Comparison of ENCODE assay signal across 22 mouse cellular contexts in the genomic region with DNA sequence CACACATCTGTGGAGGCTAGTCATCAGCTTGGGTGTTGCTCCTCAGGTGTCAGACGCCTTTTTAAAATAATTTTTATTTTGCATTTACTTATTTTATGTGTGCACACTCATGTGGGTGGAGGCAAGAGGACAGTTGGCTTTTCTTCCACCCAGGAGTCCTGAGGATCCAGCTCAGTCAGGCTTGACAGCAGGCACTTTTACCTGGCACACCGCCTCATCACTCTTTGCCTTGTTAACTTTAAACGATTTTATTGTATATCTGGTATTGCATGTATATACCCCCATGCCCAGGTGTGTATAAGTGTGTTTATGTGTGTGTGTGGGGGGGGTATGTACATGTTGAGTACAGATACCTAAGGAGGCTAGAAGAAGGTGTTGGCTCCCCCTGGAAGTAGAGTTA. TPM values are rescaled to one million over a fixed set of nuclear protein-coding genes. Genes with fewer than 3 reads are reported as not detected.
DNase-seq lines count a peak whose midpoint lies in the region; ATAC-seq and TF ChIP-seq lines count a peak whose summit lies in the region.
"Had no signal": no experiment of that assay in that cellular context is flagged by ENCODE, and none has a peak within 500 bp of the region (broad histone marks: within the 10 kb centered on the region; RNA-seq: fewer than 3 reads in every experiment).

No protein-coding gene starts in this region.

- H3K27me3 ChIP-seq in cerebellum, adult 2 months (ENCODE audit: control insufficient read depth, insufficient read depth, low read length), result no peaks in the 10 kb centered on the region
- H3K27me3 ChIP-seq: embryonic facial prominence, embryonic 13.5 days; embryonic facial prominence, embryonic 15.5 days; forebrain, embryonic 12.5 days had no signal

- H3K4me3 ChIP-seq in cerebellum, adult 2 months (replicated peaks; ENCODE audit: insufficient read depth, low read depth, low read length), result no peak overlapping the region
- H3K4me3 ChIP-seq: embryonic facial prominence, embryonic 13.5 days; embryonic facial prominence, embryonic 15.5 days; erythroblast, embryonic 14.5 days; forebrain, embryonic 10.5 days; forebrain, embryonic 12.5 days; gastrocnemius, adult 2 months had no signal

- ATAC-seq in cerebellum, adult (ENCODE audit: insufficient number of reproducible peaks, low FRiP score, low TSS enrichment), result no peak
- ATAC-seq: forebrain, embryonic 14.5 days; forebrain, embryonic 16.5 days had no signal

- no peak for TF ChIP-seq POLR2A in cerebellum, adult 2 months (IDR thresholded peaks at IDR 0.05; ENCODE audit: borderline replicate concordance, insufficient read depth, low read length)

- no peak for TF ChIP-seq CTCF in cerebellum, adult 2 months (IDR thresholded peaks at IDR 0.05; ENCODE audit: borderline replicate concordance, insufficient read depth, low read depth, low read length)

- WGBS in cerebellum, adult 2 months, result 34% methylated on average over 3 of the region's 3 CpGs

- H3K4me1 ChIP-seq in cerebellum, adult 2 months (ENCODE audit: control insufficient read depth, insufficient read depth, low read length), result peaks cover 15% of the 10 kb centered on the region

- DNase-seq in cerebellum, adult 2 months, result peak; percentile 41 to 44
- DNase-seq in cerebellum, adult 9-10 months, result peak; percentile 42
- no peak for DNase-seq in cerebellum, adult 9-11 months
- peak; percentile 29 to 50 for DNase-seq in cerebellum, postnatal 14 days
- DNase-seq in cerebellum, postnatal 4 days (ENCODE audit: low spot score in 2 of 2), result no peak
- DNase-seq: adrenal gland, adult 2 months; adrenal gland, postnatal 10 days; adrenal gland, postnatal 25 days; embryo, embryonic 11 days; gastrocnemius, adult 2 months had no signal

- H3K27ac ChIP-seq in cerebellum, adult 2 months (ENCODE audit: insufficient read depth, low read length), result no peak overlapping the region
- H3K27ac ChIP-seq: embryonic facial prominence, embryonic 13.5 days; embryonic facial prominence, embryonic 15.5 days; forebrain, embryonic 10.5 days; forebrain, embryonic 12.5 days; gastrocnemius, adult 2 months had no signal

RNA-seq across cellular contexts. Expression of gene Ptpra, which starts 7.8 kb away (rescaled TPM):
- polyA plus RNA-seq in cerebellum, adult 2 months (2012; rRNA removed), result 157 and 159 TPM in 2 replicates

RNA-seq across cellular contexts. Expression of gene Pced1a, which starts 33.4 kb away (rescaled TPM):
- 21.8 and 23.5 TPM in 2 replicates for polyA plus RNA-seq in cerebellum, adult 2 months (2012; rRNA removed)

RNA-seq across cellular contexts. Expression of gene Vps16, which starts 33.7 kb away (rescaled TPM):
- 120 and 128 TPM in 2 replicates for polyA plus RNA-seq in cerebellum, adult 2 months (2012; rRNA removed)

RNA-seq across cellular contexts. Expression of gene Tmem239, which starts 51.6 kb away (rescaled TPM):
- not detected in 2 replicates for polyA plus RNA-seq in cerebellum, adult 2 months (2012; rRNA removed)
- polyA plus RNA-seq: adrenal gland, adult 2 months; brain, embryonic 14.5 days; embryonic facial prominence, embryonic 11.5 days; embryonic facial prominence, embryonic 15.5 days; erythroblast, embryonic 14.5 days; forebrain, embryonic 10.5 days; forebrain, embryonic 12.5 days; forebrain, embryonic 14.5 days; frontal cortex, adult 2 months had no signal

RNA-seq across cellular contexts. Expression of gene 1700020A23Rik, which starts 52.8 kb away (rescaled TPM):
- polyA plus RNA-seq in cerebellum, adult 2 months (2012; rRNA removed), result not detected in 2 replicates
- polyA plus RNA-seq: adrenal gland, adult 2 months; brain, embryonic 14.5 days; C2C12; embryonic facial prominence, embryonic 11.5 days; embryonic facial prominence, embryonic 13.5 days; erythroblast, embryonic 14.5 days; forebrain, embryonic 12.5 days; forebrain, embryonic 14.5 days; frontal cortex, adult 2 months had no signal

Comparison
In these comparisons a context has a peak if more than half of its experiments do, and no peak if none do; other contexts are left out.
1. DNase-seq: peak in cerebellum, adult 2 months (2 of 2), cerebellum, adult 9-10 months (single experiment) and cerebellum, postnatal 14 days (2 of 2); none in cerebellum, adult 9-11 months (single experiment) and cerebellum, postnatal 4 days (0 of 2).